Mouse (Mus musculus) ZHBTc4 (cell line): ENCODE results near the gene Arid1a.

ENCODE experiments used
- DNase-seq: peaks from one replicate; pipeline ENCODE4 v3.0.0-alpha.2; 2011; ENCODE audit warnings: low read depth, low spot score

Arid1a gene

GRCm38 (mm10) chr4:133675594-133676016 lies 81.0 kb downstream of the Arid1a start:
- DNase-seq: peak; percentile 97

GRCm38 (mm10) chr4:133674331-133674695 lies 82.3 kb downstream of the Arid1a start:
- no peak for DNase-seq

GRCm38 (mm10) chr4:133673666-133674330 lies 82.8 kb downstream of the Arid1a start:
- no peak for DNase-seq

- DNase-seq: peak; percentile 51
Observed at GRCm38 (mm10) chr4:133672845-133673647, 83.5 kb downstream of the Arid1a start.

- peak; percentile 94 for DNase-seq
Observed at GRCm38 (mm10) chr4:133671881-133672844, 84.4 kb downstream of the Arid1a start, which contains the start of gene Pigv. Gene Pigv, minus strand, starts transcription at chr4:133672647.

- peak; percentile 86 for DNase-seq
Observed at GRCm38 (mm10) chr4:133671184-133671880, 85.2 kb downstream of the Arid1a start.

GRCm38 (mm10) chr4:133669652-133670210 lies 86.8 kb downstream of the Arid1a start:
- no peak for DNase-seq

- no peak for DNase-seq
Observed at GRCm38 (mm10) chr4:133668537-133668936, 88.0 kb downstream of the Arid1a start.

GRCm38 (mm10) chr4:133666199-133666598 lies 90.4 kb downstream of the Arid1a start:
- DNase-seq: no peak

GRCm38 (mm10) chr4:133665118-133665517 lies 91.5 kb downstream of the Arid1a start:
- no peak for DNase-seq

GRCm38 (mm10) chr4:133662945-133663344 lies 93.6 kb downstream of the Arid1a start:
- no peak for DNase-seq

GRCm38 (mm10) chr4:133662421-133662820 lies 94.1 kb downstream of the Arid1a start:
- no peak for DNase-seq

- peak; percentile 95 for DNase-seq
Observed at GRCm38 (mm10) chr4:133660193-133661155, 96.1 kb downstream of the Arid1a start.

GRCm38 (mm10) chr4:133659497-133660192 lies 96.9 kb downstream of the Arid1a start:
- peak; percentile 89 for DNase-seq

- no peak for DNase-seq
Observed at GRCm38 (mm10) chr4:133658729-133659128, 97.8 kb downstream of the Arid1a start.

GRCm38 (mm10) chr4:133657829-133658458 lies 98.6 kb downstream of the Arid1a start:
- DNase-seq: no peak

- no peak for DNase-seq
Observed at GRCm38 (mm10) chr4:133656997-133657396, 99.6 kb downstream of the Arid1a start.

- DNase-seq: peak; percentile 92
Observed at GRCm38 (mm10) chr4:133656294-133656693, 100.3 kb downstream of the Arid1a start.
